Mouse (Mus musculus): ENCODE data around the gene Kctd6.

Kctd6 gene

DNA sequence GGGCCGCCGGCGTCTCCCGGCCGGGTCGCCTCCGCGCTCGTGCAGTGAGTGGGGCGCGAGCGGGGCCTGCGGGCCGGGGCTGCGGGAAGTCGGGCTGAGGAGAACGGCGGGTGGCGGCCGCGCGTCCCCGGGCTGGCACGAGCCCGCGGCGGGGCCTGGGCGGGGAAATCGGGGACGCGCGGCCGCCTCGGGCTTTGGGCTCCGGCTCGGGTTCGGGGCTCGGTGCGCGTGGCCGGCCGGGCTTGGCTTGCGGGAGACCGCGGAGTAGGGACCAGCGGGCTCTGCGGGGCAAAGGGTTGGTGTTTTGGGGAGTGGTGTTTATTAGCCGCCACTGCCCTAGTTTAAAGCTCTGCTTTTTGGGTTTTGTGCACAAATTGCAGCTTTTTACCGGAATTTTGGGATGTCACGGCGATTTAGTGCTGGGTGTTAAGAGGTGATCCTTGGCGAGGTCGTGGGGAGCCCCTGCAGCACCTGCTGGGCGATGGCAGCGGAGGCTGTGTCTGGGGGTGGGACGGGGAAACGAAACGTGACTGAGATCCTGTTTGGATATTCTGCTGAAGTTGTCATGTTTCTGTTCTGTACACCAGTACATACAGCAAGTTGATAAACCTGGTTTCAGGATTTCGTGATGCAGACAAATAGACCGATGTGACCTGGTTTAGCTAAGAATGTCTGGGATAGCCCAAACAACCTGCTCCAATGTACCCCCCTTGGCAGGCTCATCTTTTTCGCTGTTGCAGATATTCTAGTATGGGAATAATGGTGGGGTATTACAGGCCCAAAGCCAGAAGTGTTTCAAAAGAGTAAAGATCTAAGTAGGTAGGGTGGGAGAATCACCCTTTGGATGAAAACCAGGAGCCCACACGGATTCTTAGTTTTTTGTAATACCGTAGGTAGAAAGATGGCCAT, 613 bp downstream of the Kctd6 start:
- DNase-seq (ENCODE audit: low spot score in 2 of 2) = peak; percentile 5 to 28

DNA sequence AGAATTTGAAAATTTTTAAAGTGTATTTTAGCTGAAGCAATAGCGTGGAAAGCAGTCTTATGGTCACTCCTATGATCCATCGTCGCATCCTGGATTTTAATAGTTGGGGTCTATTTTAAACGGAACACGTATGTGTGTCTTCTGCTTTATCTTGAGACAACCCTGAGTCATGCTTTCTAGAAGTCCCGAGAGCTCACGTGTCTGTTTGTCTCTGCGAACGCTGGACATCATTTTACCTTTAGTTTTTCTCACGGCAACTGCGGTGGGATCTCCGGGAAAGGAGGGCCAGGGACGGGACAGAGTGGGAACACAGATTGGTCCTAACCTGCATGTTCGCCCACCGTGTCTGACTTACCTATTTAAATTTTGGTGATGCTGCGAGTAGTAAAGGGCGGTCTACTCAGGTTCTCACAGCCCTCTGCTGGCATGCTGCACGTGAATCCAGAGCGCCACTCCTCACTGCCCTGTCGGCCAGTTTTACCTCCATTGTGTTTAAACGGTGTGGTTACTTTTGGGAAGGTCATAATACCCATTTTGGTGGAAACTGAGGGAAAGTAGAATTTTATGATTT, 1.4 kb downstream of the Kctd6 start:
- no peak for DNase-seq (ENCODE audit: low spot score in 2 of 2)

- DNase-seq (ENCODE audit: low spot score in 2 of 2) = no peak
These were observed 2.2 kb downstream of the Kctd6 start for GRCm38 (mm10) chr14:8216100-8216499.

DNA sequence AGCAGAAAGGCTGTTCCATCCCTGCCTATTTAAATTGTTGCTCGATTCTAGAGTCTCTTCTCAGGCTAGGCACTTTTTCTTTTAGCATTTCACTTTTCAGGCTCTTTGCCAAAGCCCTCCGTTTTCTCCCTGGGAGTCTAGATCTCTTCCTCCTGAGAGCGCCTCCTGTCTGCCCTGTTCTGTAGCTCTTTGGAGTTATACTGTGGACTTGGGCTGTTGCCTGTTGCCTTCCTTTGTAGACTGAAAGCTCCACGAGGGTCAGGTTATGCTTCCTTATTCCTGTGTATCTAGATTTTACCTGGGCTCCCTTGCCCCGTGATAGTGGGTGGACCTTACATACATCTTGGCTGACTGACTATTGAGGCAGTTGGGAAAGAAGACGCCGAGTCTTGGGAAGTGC, 4.3 kb downstream of the Kctd6 start:
- DNase-seq (ENCODE audit: low spot score in 2 of 2) = no peak

GRCm38 (mm10) chr14:8218730-8219380, 4.9 kb downstream of the Kctd6 start:
- DNase-seq (ENCODE audit: low spot score in 2 of 2) = peak in 1 of 2 experiments; percentile 13

- no peak for DNase-seq (ENCODE audit: low spot score in 2 of 2)
These were observed 5.9 kb downstream of the Kctd6 start for GRCm38 (mm10) chr14:8219876-8220275.

DNA sequence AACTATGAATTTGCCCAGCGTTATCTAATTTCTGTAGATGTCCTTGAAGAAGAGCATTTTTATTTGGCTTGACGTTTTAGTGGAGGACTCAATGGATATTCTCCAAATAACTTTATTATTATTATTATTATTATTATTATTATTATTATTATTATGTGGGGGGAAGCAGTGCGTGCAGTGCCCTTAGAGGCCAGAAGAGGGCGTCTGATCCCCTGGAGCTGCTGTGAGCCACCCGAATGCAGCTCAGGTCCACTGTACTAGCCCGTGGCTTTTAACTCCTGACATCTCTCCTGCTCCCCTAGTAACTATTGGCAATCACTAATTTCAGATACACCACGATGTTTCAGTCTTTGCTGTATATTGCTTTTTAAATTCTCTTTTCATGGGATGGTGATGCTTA, 6.4 kb downstream of the Kctd6 start:
- DNase-seq (ENCODE audit: low spot score in 2 of 2) = no peak

DNA sequence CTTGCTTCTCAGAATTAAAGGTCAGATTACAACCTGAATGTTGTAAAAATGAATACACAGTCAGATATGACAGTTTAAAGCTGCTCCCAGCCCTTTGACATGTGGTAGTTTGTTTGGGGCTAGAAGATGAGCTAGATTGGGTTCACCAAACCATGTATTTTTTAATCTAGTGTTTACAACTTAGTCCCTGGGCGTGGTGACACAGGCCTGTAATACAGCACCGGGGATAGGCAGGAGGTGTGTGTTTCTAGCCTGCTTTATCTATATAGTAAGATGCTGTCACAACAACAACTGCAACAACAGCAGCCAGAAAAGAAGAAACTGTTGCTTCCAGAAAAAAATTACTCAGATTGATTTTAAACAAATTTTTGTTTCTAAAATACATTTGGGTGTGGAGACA, 7.0 kb downstream of the Kctd6 start:
- DNase-seq (ENCODE audit: low spot score in 2 of 2) = no peak

DNA sequence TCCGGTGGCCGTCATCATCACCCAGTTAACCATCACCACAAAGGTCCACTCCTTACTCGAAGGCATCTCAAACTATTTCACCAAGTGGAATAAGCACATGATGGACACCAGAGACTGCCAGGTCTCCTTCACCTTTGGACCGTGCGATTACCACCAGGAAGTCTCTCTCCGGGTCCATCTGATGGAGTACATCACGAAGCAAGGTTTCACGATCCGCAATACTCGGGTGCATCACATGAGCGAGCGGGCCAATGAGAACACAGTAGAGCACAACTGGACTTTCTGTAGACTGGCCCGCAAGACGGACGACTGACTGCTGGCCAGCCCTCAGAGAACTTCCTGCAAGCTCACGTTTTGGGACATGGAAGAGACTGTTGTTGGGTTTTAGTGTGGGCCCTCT, 8.6 kb downstream of the Kctd6 start:
- no peak for DNase-seq (ENCODE audit: low spot score in 2 of 2)

DNA sequence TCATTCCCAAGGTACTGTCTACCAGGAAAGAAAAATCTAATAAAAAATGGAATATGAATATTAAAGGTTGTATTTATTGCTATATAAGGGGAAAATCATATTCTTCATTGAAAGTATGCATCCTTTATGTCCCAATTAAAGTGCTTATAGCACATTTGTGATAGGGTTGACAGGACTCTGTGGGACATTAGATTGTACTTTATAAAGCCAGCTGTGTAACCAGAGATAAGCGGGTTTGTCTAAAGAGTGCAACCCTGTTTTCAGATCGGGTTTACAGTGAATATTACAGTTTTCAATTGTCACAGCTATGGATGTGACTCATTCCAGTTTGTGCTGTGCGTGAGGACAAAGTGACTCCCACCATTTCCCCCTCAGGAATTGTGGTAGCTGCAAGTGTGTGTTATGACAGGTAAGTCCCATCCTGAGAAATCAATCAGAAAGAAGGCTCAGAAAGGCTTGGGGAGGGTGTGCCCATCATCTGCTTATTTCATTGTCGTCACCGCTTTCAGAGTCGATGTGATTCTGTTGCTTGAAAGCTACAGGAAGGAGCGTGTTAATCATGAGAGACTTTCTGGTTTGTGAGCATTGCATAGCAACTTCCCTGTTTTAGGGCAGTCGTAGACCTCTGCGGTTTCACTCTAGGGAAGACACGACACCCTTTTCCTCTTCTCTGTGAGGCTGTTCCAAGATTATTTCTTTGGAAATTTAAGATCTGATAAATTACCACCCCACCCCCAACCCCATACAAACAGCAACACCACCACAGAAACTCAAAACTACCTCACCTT, 9.8 kb downstream of the Kctd6 start:
- DNase-seq (ENCODE audit: low spot score in 2 of 2) = no peak

GRCm38 (mm10) chr14:8224805-8225204, 10.9 kb downstream of the Kctd6 start:
- no peak for DNase-seq (ENCODE audit: low spot score in 2 of 2)

GRCm38 (mm10) chr14:8229367-8230019, 15.6 kb downstream of the Kctd6 start:
- no peak for DNase-seq (ENCODE audit: low spot score in 2 of 2)

- DNase-seq (ENCODE audit: low spot score in 2 of 2) = no peak
These were observed 18.4 kb downstream of the Kctd6 start for GRCm38 (mm10) chr14:8232155-8232910.

GRCm38 (mm10) chr14:8233252-8233651, 19.3 kb downstream of the Kctd6 start:
- DNase-seq (ENCODE audit: low spot score in 2 of 2) = no peak

- no peak for DNase-seq (ENCODE audit: low spot score in 2 of 2)
These were observed 27.9 kb downstream of the Kctd6 start for GRCm38 (mm10) chr14:8241816-8242215.

GRCm38 (mm10) chr14:8242388-8242920, 28.5 kb downstream of the Kctd6 start:
- no peak for DNase-seq (ENCODE audit: low spot score in 2 of 2)

- no peak for DNase-seq (ENCODE audit: low spot score in 2 of 2)
These were observed 29.4 kb downstream of the Kctd6 start for GRCm38 (mm10) chr14:8243136-8243888.

- DNase-seq (ENCODE audit: low spot score in 2 of 2) = no peak
These were observed 30.3 kb downstream of the Kctd6 start for GRCm38 (mm10) chr14:8244211-8244611.

GRCm38 (mm10) chr14:8246878-8247277, 32.9 kb downstream of the Kctd6 start:
- no peak for DNase-seq (ENCODE audit: low spot score in 2 of 2)

DNA sequence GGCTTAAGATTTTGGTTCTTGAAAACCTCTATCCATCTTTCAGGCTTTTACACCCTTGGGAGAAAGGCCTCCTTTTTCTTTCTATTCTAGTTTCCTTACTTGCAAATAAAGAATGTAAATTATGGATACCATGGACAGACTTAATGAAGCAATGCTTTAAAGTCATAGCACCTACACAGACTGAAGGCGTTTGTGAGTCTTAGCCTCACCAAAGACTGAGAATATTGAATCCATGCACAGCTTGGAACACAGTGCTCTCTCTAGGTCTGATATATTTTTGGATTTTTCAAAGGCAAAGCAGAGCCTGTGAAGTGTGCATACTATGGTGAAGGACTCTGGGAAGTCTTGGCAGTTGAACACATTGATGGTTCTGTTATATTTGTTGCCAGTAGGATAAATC, 35.3 kb downstream of the Kctd6 start:
- DNase-seq (ENCODE audit: low spot score in 2 of 2) = no peak

All from spleen, postnatal 36 days (tissue).